Mouse (Mus musculus) erythroblast, embryonic 14.5 days (primary cell): Measurements from ENCODE around the gene Dus2. TPM values are rescaled to one million over a fixed set of nuclear protein-coding genes. Genes with fewer than 3 reads are reported as not detected.

Experiments used
- H3K27me3 ChIP-seq: 2 replicates; pipeline ENCODE4 v1.6.1; 2012; ENCODE audit warnings: inconsistent platforms; ENCODE audit not compliant: control insufficient read depth
- H3K36me3 ChIP-seq: 2 replicates; pipeline ENCODE4 v1.6.1; 2012; ENCODE audit warnings: mild to moderate bottlenecking, inconsistent platforms; ENCODE audit not compliant: control insufficient read depth
- H3K4me1 ChIP-seq: 2 replicates; pipeline ENCODE4 v1.6.1; 2012; ENCODE audit warnings: inconsistent platforms; ENCODE audit not compliant: control insufficient read depth
- H3K4me3 ChIP-seq: replicated peaks from 2 replicates; pipeline ENCODE3; 2012; ENCODE audit warnings: moderate library complexity, mild to moderate bottlenecking, inconsistent platforms
- H3K9me3 ChIP-seq: 2 replicates; pipeline ENCODE4 v1.6.1; 2012; ENCODE audit warnings: low read length, inconsistent platforms, mixed read lengths; ENCODE audit not compliant: control insufficient read depth
- GATA1 ChIP-seq: IDR thresholded peaks from 2 replicates; pipeline ENCODE4 v1.6.1; 2012; ENCODE audit warnings: low read length, inconsistent platforms, mixed read lengths
- TAL1 ChIP-seq: IDR thresholded peaks from 3 replicates; pipeline ENCODE4 v1.6.1; 2012; ENCODE audit warnings: low read length, inconsistent platforms, mixed read lengths
- polyA plus RNA-seq: library from polyadenylated mRNA; stranded (reverse); fragments of >175 nt; gene quantifications from 2 replicates; pipeline ENCODE4 v1.2.3, GENCODE M21; 2012

Dus2 gene
- polyA plus RNA-seq, 1 experiment, result 0.47 TPM

- no peaks in the 10 kb centered on the region for H3K9me3 ChIP-seq
- no peak overlapping the region for H3K4me3 ChIP-seq
- no peaks in the 10 kb centered on the region for H3K27me3 ChIP-seq
- peaks cover 16% of the 10 kb centered on the region for H3K4me1 ChIP-seq
- H3K36me3 ChIP-seq, result peaks cover 67% of the 10 kb centered on the region
- TF ChIP-seq TAL1 (no peak), GATA1 (no peak)
These were observed 31.3 kb downstream of the Dus2 start for GRCm38 (mm10) chr8:106022483-106022882.

DNA sequence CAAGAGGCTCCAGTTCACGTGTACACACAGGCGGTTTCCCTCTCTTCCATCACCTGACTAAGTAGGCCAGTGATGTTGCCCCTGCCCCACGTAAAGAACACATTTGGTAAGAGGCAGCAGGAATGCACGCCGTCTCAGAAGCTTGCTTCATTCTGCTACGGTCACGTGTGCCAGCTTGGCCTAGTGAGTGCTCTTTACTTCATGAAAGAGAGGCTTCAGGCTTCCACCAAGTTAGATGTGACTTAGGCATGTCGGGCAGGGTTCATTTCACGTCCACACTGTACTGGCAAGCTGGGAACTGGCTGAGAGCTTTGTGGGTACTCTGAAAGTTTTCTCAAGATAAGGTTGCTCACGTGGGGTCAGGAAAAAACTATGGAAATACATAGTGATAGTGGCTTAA lies 47.6 kb downstream of the Dus2 start:
- Histone ChIP-seq H3K9me3 (no peaks in the 10 kb centered on the region), H3K27me3 (no peaks in the 10 kb centered on the region), H3K36me3 (peaks cover 55% of the 10 kb centered on the region), H3K4me1 (peaks cover 4% of the 10 kb centered on the region), H3K4me3 (no peak overlapping the region)
- no peak for TF ChIP-seq TAL1
- no peak for TF ChIP-seq GATA1

DNA sequence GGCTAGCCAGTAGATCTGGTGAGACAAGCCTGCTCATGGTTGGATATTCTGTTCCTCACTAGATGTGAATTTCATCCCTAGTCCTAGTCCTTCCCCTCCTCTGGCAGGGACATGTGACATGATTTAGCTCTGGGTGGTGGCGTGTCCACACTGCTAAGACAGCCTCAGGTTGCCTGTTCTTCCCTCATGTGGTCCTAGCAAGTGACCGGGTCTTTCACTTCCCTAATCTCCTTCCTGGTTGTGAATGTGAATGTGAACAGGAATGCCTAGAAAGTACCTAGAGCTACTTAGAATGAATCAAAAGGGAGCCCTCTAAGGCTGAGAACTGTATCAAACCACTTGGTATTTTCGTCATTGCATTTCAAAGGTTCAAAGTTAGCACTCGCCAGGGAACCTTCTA lies 48.5 kb downstream of the Dus2 start:
- TF ChIP-seq TAL1 (no peak), GATA1 (no peak)
- Histone ChIP-seq H3K36me3 (peaks cover 56% of the 10 kb centered on the region), H3K4me3 (no peak overlapping the region), H3K9me3 (no peaks in the 10 kb centered on the region), H3K4me1 (peaks cover 13% of the 10 kb centered on the region), H3K27me3 (no peaks in the 10 kb centered on the region)

- TF ChIP-seq GATA1 (no peak), TAL1 (no peak)
- H3K36me3 ChIP-seq, result peaks cover 62% of the 10 kb centered on the region
- H3K4me3 ChIP-seq, result no peak overlapping the region
- H3K9me3 ChIP-seq, result no peaks in the 10 kb centered on the region
- peaks cover 15% of the 10 kb centered on the region for H3K4me1 ChIP-seq
- H3K27me3 ChIP-seq, result no peaks in the 10 kb centered on the region
These were observed 49.1 kb downstream of the Dus2 start for GRCm38 (mm10) chr8:106040218-106040617.

- TF ChIP-seq GATA1 (no peak), TAL1 (no peak)
- H3K4me1 ChIP-seq, result peaks cover 31% of the 10 kb centered on the region
- H3K36me3 ChIP-seq, result peaks cover 60% of the 10 kb centered on the region
- no peaks in the 10 kb centered on the region for H3K27me3 ChIP-seq
- H3K9me3 ChIP-seq, result no peaks in the 10 kb centered on the region
- no peak overlapping the region for H3K4me3 ChIP-seq
These were observed 51.9 kb downstream of the Dus2 start for GRCm38 (mm10) chr8:106043055-106043454.

GRCm38 (mm10) chr8:106044151-106044550 lies 53.0 kb downstream of the Dus2 start:
- TF ChIP-seq TAL1 (no peak), GATA1 (no peak)
- Histone ChIP-seq H3K27me3 (no peaks in the 10 kb centered on the region), H3K4me3 (no peak overlapping the region), H3K9me3 (no peaks in the 10 kb centered on the region), H3K4me1 (peaks cover 41% of the 10 kb centered on the region), H3K36me3 (peaks cover 63% of the 10 kb centered on the region)

DNA sequence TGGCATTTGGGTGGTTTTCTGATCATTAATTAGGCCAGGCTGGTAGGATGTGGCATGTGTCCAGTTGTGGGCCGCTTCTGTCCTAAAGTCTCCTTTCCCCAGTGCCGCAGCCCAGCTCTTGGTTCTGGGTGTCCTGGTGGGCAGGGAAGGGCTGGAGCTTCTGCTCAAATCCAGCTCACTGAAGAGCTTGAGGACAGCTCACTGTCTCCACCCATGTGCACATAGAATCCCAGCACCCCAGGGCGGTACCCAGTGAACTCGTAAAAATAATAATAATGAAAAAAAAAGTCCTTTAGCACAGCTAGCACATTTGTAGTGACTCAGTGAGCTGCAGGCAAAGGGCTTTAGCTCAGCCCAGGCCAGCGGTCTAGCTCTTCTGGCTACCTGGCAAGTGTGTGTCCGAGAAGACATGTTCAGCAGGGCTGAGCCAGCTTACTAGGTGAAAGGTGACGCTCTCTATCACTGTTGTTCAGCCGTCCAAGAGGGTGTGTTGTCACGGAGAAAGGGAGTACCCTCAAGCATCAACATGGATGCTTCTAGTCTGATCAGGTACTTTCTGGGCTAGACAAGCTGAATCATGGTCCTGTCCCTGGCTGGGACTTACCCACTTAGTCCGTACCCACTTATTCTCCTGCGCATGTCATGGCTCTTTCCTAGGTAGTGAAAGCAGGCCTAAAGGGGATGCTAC lies 55.9 kb downstream of the Dus2 start:
- peaks cover 41% of the 10 kb centered on the region for H3K4me1 ChIP-seq
- H3K4me3 ChIP-seq, result no peak overlapping the region
- no peaks in the 10 kb centered on the region for H3K9me3 ChIP-seq
- peaks cover 74% of the 10 kb centered on the region for H3K36me3 ChIP-seq
- TF ChIP-seq TAL1 (peak; percentile 71), GATA1 (no peak)
- H3K27me3 ChIP-seq, result no peaks in the 10 kb centered on the region

DNA sequence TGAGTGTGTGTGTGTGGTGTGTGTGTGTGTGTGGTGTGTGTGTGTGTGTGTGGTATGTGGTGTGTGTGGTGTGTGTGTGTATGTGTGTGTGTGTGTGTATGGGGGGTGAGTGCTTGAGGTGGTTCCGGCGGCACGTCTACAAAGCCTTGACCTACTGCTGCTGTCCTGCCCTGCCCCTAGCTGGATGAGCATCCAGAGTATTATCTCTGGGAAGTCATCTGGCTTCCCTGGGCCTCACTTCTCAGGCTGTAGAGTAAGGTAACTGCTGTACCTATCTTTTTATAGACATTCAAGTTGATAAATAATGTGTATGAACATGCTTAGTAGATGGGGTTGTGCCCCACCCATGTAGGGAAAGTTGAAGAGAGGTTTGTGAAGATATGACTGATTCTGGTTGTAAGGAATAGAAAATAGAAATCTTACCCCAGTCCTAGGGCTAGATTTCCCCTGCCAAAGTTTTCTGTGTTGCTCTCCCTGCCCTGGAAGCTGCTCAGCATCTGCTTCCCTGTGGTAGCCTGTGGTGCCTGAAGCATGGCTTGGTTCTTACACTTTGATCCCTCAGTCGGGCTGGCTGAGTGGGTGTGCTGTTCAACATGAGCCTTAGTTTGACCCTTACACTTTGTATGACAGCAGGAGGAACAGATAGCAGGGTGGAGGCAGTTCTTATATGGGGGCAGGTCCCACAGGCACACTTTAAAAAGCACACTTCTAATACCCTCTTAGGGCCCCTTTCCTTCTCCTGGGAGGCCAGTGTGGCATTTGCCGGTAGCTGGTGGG lies 56.9 kb downstream of the Dus2 start:
- H3K36me3 ChIP-seq, result peaks cover 82% of the 10 kb centered on the region

DNA sequence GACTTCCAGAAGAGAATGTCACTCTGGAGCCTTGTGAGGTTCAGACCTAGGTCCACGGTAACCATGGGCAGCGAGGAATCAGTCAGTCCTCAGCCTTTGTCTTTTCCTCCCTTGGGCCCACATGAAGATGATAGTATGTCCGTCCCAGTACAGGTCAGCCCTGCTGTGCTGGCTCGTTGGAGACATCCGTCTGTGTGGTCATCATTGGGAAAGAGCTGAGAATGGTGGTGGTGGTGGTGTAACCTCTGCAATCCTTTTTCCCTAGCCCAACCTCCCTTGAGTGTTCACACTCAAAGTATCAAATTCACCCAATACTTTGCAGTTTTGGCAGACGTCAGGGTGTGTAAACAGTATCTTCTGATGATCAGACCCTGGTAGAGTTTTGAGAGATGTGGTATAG lies 58.7 kb downstream of the Dus2 start:
- peaks cover 82% of the 10 kb centered on the region for H3K36me3 ChIP-seq
- H3K4me3 ChIP-seq, result no peak overlapping the region
- no peaks in the 10 kb centered on the region for H3K9me3 ChIP-seq
- TF ChIP-seq GATA1, result no peak
- no peak for TF ChIP-seq TAL1
- H3K27me3 ChIP-seq, result no peaks in the 10 kb centered on the region
- peaks cover 39% of the 10 kb centered on the region for H3K4me1 ChIP-seq

More for the DNA sequence above, 56.9 kb downstream of the Dus2 start:
- no peak for TF ChIP-seq TAL1
- no peak for TF ChIP-seq GATA1
- Histone ChIP-seq H3K27me3 (no peaks in the 10 kb centered on the region), H3K4me3 (no peak overlapping the region), H3K4me1 (peaks cover 41% of the 10 kb centered on the region), H3K9me3 (no peaks in the 10 kb centered on the region)
